Mouse (Mus musculus) kidney, adult 9 months (tissue): ENCODE data around the gene Rorc.

Experiments
- DNase-seq: peaks from one replicate; pipeline ENCODE4 v3.0.0; 2022

Rorc gene

DNA sequence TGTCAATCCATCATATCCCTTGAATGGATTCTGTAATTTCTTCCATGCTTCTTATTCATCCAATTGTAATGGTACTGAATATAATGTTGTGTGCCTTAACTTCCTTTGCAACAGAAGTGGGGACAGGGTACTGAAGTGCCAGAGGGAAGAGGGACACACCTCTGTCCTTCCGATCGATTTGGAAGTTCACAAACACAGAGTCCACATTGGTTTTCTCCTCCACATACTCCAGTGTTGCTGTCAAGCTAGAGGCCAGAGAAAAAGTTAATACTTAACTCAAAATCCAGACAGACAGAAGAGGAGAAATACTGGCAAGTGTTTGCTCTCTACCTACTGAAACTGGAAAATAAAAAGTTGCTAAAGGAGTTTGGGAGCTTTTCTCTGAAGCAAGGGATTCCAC lies 61.7 kb downstream of the Rorc start:
- peak; percentile 48 for DNase-seq

DNA sequence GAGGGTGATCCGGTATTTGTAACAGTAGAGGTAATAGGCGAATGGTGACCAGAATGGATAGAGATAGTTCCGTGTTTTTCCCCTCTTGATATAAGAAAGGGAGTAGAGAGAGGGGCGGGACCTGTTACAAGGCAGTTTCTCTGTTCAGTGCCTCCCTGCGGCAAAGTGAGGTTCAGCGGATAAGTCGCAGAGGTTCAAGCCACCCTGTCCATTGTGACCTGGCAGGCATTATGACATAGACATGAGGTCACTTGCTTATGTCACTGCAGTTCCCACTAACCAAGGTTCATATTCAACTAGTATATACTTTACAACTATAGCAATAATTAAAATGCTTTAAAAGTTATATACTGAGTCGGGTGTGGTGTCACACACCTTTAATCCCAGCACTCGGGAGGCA lies 63.8 kb downstream of the Rorc start:
- DNase-seq: no peak

- DNase-seq: peak; percentile 48
Measured at GRCm38 (mm10) chr3:94441182-94441581, 68.6 kb downstream of the Rorc start.

GRCm38 (mm10) chr3:94442951-94443596 lies 70.5 kb downstream of the Rorc start, which contains the start of gene Mrpl9:
Gene Mrpl9 (plus strand): TSS chr3:94443318.
- DNase-seq: peak; percentile 94

- no peak for DNase-seq
Measured at GRCm38 (mm10) chr3:94443597-94443964, 71.0 kb downstream of the Rorc start, which contains the start of gene Oaz3. Gene Oaz3 (minus strand): TSS chr3:94443915.
